Mouse (Mus musculus) C3H10T1/2 (cell line): Measurements from ENCODE around the gene Thap12. TPM values are rescaled to one million over a fixed set of nuclear protein-coding genes. Genes with fewer than 3 reads are reported as not detected.

ENCODE experiments used
- polyA plus RNA-seq, 2 experiments: library from polyadenylated mRNA; unstranded; fragments of >200 nt; fragmentation: generic; extraction: Trizol; gene quantifications; one replicate each; pipeline ENCODE4 v1.2.1; 2012; ENCODE audit warnings: missing spikeins in 2 of 2

Gene Thap12
- 10 to 100 TPM in 1 of 2 experiments, 1 to 10 TPM in 1; 1.4 to 18.4 TPM for polyA plus RNA-seq

GRCm38 (mm10) chr7:98702283-98703240 is at the start of gene Thap12:
Gene Thap12, plus strand, starts transcription at chr7:98703103.

GRCm38 (mm10) chr7:98656531-98657221 is 46.2 kb upstream of the Thap12 start, which contains the start of gene Emsy:
Gene Emsy, minus strand, starts transcription at chr7:98656783.

Other genes starting within 250 kb of the Thap12 start
- gene Lrrc32, start 213.8 kb upstream of the Thap12 start, polyA plus RNA-seq = 1 to 10 TPM in 1 of 2 experiments, under 1 TPM in 1; 0.11 to 1.3 TPM
- 10 to 100 TPM in 1 of 2 experiments, 1 to 10 TPM in 1; 1.3 to 10.4 TPM for gene Emsy, start 46.3 kb upstream of the Thap12 start, polyA plus RNA-seq
- under 1 TPM in 1 of 2 experiments, not detected in 1; 0.12 TPM for gene Wnt11, start 132.0 kb downstream of the Thap12 start, polyA plus RNA-seq